Mouse (Mus musculus): ENCODE results near the gene Smtnl1. TPM values are rescaled to one million over a fixed set of nuclear protein-coding genes. Genes with fewer than 3 reads are reported as not detected.

Gene Smtnl1
- polyA plus RNA-seq, 1 experiment from 2014 or later, result 0.11 TPM

- DNase-seq (ENCODE audit: low spot score), result no peak
- H3K27ac ChIP-seq (replicated peaks; ENCODE audit: low read depth, low read length), result no peak overlapping the region
- 81% methylated on average over 6 of the region's 6 CpGs for WGBS
- H3K9ac ChIP-seq (replicated peaks; ENCODE audit: low read length), result no peak overlapping the region
- no peak overlapping the region for H3K4me2 ChIP-seq (ENCODE audit: low read depth, low read length)
- peaks cover 3% of the 10 kb centered on the region; the same call in 1 of the 2 replicates for H3K4me1 ChIP-seq (ENCODE audit: control insufficient read depth, insufficient read depth, low read length)
- H3K9me3 ChIP-seq (replicated peaks; ENCODE audit: control insufficient read depth, low read length), result no peaks in the 10 kb centered on the region
- ATAC-seq (replicated peaks; ENCODE audit: insufficient number of reproducible peaks, low FRiP score, low TSS enrichment, low read depth), result no peak
- no peak overlapping the region for H3K4me3 ChIP-seq (ENCODE audit: low read depth, low read length)
- H3K36me3 ChIP-seq (replicated peaks; ENCODE audit: control insufficient read depth, insufficient read depth, low read depth, low read length), result no peaks in the 10 kb centered on the region
- H3K27me3 ChIP-seq (ENCODE audit: control insufficient read depth, insufficient read depth, low read length), result no peaks in the 10 kb centered on the region
These were observed 52.0 kb downstream of the Smtnl1 start for GRCm38 (mm10) chr2:84770501-84770900.

GRCm38 (mm10) chr2:84762818-84763217 lies 59.6 kb downstream of the Smtnl1 start:
- Histone ChIP-seq H3K4me2 (ENCODE audit: low read depth, low read length) (no peak overlapping the region), H3K4me1 (ENCODE audit: control insufficient read depth, insufficient read depth, low read length) (no peaks in the 10 kb centered on the region), H3K27me3 (ENCODE audit: control insufficient read depth, insufficient read depth, low read length) (no peaks in the 10 kb centered on the region), H3K9me3 (replicated peaks; ENCODE audit: control insufficient read depth, low read length) (no peaks in the 10 kb centered on the region), H3K4me3 (ENCODE audit: low read depth, low read length) (no peak overlapping the region), H3K9ac (replicated peaks; ENCODE audit: low read length) (no peak overlapping the region), H3K36me3 (replicated peaks; ENCODE audit: control insufficient read depth, insufficient read depth, low read depth, low read length) (no peaks in the 10 kb centered on the region), H3K27ac (replicated peaks; ENCODE audit: low read depth, low read length) (no peak overlapping the region)
- ATAC-seq (replicated peaks; ENCODE audit: insufficient number of reproducible peaks, low FRiP score, low TSS enrichment, low read depth), result no peak
- no peak for DNase-seq (ENCODE audit: low spot score)
- WGBS, result 80% methylated on average over 1 of the region's 1 CpGs

DNA sequence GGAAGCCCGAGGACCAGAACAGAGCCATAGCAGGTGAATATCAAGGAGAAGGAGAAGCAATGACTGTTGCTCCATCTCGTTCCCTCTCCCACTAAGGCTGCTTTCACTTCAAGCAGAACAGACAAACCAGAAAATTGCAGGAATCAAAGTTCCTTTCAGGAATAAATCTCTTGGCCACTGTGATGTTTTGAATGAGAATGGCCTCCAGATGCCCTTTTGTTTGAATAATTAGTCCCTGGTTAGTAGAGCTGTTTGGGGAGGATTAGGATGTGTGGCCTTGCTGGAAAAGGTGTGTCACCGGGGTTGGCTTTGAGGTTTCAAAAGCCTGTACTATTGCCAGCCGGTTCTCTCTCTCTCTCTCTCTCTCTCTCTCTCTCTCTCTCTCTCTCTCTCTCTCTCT lies 60.2 kb downstream of the Smtnl1 start:
- Histone ChIP-seq H3K9me3 (replicated peaks; ENCODE audit: control insufficient read depth, low read length) (no peaks in the 10 kb centered on the region), H3K27me3 (ENCODE audit: control insufficient read depth, insufficient read depth, low read length) (no peaks in the 10 kb centered on the region), H3K9ac (replicated peaks; ENCODE audit: low read length) (no peak overlapping the region), H3K4me2 (ENCODE audit: low read depth, low read length) (no peak overlapping the region), H3K4me1 (ENCODE audit: control insufficient read depth, insufficient read depth, low read length) (no peaks in the 10 kb centered on the region), H3K4me3 (ENCODE audit: low read depth, low read length) (no peak overlapping the region), H3K27ac (replicated peaks; ENCODE audit: low read depth, low read length) (no peak overlapping the region), H3K36me3 (replicated peaks; ENCODE audit: control insufficient read depth, insufficient read depth, low read depth, low read length) (no peaks in the 10 kb centered on the region)
- ATAC-seq (replicated peaks; ENCODE audit: insufficient number of reproducible peaks, low FRiP score, low TSS enrichment, low read depth) (no peak), DNase-seq (ENCODE audit: low spot score) (no peak)
- 42% methylated on average over 4 of the region's 4 CpGs for WGBS

DNA sequence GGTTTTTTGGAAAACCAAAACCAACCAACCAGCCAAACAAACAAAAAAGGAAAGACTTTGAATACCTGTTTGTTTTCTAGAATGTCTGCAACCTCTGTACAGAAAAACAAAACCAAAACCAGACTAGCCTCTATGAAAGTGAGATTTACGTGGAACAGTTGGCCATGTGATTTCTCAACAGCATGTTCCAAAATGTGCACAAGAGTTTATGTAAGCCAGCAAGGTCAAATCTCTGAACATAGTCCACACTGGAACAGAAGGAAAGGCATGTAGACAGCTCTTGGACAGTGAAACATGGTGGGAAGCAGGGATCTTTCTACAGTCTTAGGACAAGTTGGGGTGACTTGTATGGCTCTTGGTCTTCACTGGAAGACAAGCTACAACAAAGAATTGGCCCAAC lies 60.6 kb downstream of the Smtnl1 start:
- Histone ChIP-seq H3K9me3 (replicated peaks; ENCODE audit: control insufficient read depth, low read length) (no peaks in the 10 kb centered on the region), H3K27me3 (ENCODE audit: control insufficient read depth, insufficient read depth, low read length) (no peaks in the 10 kb centered on the region), H3K4me3 (ENCODE audit: low read depth, low read length) (no peak overlapping the region), H3K36me3 (replicated peaks; ENCODE audit: control insufficient read depth, insufficient read depth, low read depth, low read length) (no peaks in the 10 kb centered on the region), H3K4me1 (ENCODE audit: control insufficient read depth, insufficient read depth, low read length) (no peaks in the 10 kb centered on the region), H3K27ac (replicated peaks; ENCODE audit: low read depth, low read length) (no peak overlapping the region), H3K4me2 (ENCODE audit: low read depth, low read length) (no peak overlapping the region), H3K9ac (replicated peaks; ENCODE audit: low read length) (no peak overlapping the region)
- DNase-seq (ENCODE audit: low spot score), result no peak
- no peak for ATAC-seq (replicated peaks; ENCODE audit: insufficient number of reproducible peaks, low FRiP score, low TSS enrichment, low read depth)
- 84% methylated on average over 1 of the region's 1 CpGs for WGBS

DNA sequence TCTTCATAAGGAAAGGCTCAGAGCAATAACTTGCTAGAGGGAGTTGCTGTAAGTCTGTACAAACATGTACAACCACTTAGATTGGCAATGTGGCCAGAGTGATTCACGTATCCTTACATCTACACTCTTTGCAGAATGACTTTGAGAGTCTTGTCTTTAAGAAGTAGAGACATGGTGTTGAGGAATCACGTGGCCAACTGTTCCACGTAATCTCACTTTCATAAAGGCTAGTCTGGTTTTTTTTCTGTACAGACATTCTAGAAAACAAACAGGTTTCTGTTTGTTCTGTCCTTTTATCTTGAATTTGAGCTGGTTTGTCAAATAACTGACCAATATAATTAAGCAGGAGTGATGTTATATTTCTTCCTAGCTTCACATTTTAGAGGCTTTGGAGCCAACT lies 61.1 kb downstream of the Smtnl1 start:
- WGBS, result 83% methylated on average over 3 of the region's 3 CpGs
- Histone ChIP-seq H3K4me3 (ENCODE audit: low read depth, low read length) (no peak overlapping the region), H3K36me3 (replicated peaks; ENCODE audit: control insufficient read depth, insufficient read depth, low read depth, low read length) (no peaks in the 10 kb centered on the region), H3K4me1 (ENCODE audit: control insufficient read depth, insufficient read depth, low read length) (no peaks in the 10 kb centered on the region), H3K9me3 (replicated peaks; ENCODE audit: control insufficient read depth, low read length) (no peaks in the 10 kb centered on the region), H3K4me2 (ENCODE audit: low read depth, low read length) (no peak overlapping the region), H3K27me3 (ENCODE audit: control insufficient read depth, insufficient read depth, low read length) (no peaks in the 10 kb centered on the region), H3K9ac (replicated peaks; ENCODE audit: low read length) (no peak overlapping the region), H3K27ac (replicated peaks; ENCODE audit: low read depth, low read length) (no peak overlapping the region)
- ATAC-seq (replicated peaks; ENCODE audit: insufficient number of reproducible peaks, low FRiP score, low TSS enrichment, low read depth) (no peak), DNase-seq (ENCODE audit: low spot score) (no peak)

Other genes with a start within 250 kb of the Smtnl1 start
- 39.3 and 40.6 TPM in 2 replicates for gene Ctnnd1, start 171.9 kb downstream of the Smtnl1 start, polyA plus RNA-seq (2014; fragmentation: Nextera tagmentation; extraction: Ambion mirVana)
- gene Btbd18, start 163.6 kb downstream of the Smtnl1 start, polyA plus RNA-seq (2014; fragmentation: Nextera tagmentation; extraction: Ambion mirVana), result 0.07 TPM in 2 replicates
- gene Selenoh, start 151.9 kb downstream of the Smtnl1 start, polyA plus RNA-seq (2014; fragmentation: Nextera tagmentation; extraction: Ambion mirVana), result 446 and 475 TPM in 2 replicates
- not detected in 2 replicates for gene Gm28635, start 144.6 kb downstream of the Smtnl1 start, polyA plus RNA-seq (2014; fragmentation: Nextera tagmentation; extraction: Ambion mirVana)
- gene Med19, start 144.2 kb downstream of the Smtnl1 start, polyA plus RNA-seq (2014; fragmentation: Nextera tagmentation; extraction: Ambion mirVana), result 62.1 and 68.2 TPM in 2 replicates
- gene Tmx2, start 143.5 kb downstream of the Smtnl1 start, polyA plus RNA-seq (2014; fragmentation: Nextera tagmentation; extraction: Ambion mirVana), result 150 and 152 TPM in 2 replicates
- gene Zdhhc5, start 107.5 kb downstream of the Smtnl1 start, polyA plus RNA-seq (2014; fragmentation: Nextera tagmentation; extraction: Ambion mirVana), result 25.4 and 25.5 TPM in 2 replicates
- gene Clp1, start 95.3 kb downstream of the Smtnl1 start, polyA plus RNA-seq (2014; fragmentation: Nextera tagmentation; extraction: Ambion mirVana), result 58.5 and 61.1 TPM in 2 replicates
- gene Ypel4, start 88.6 kb downstream of the Smtnl1 start, polyA plus RNA-seq (2014; fragmentation: Nextera tagmentation; extraction: Ambion mirVana), result 6.2 and 6.6 TPM in 2 replicates
- gene Gm19426, start 79.0 kb downstream of the Smtnl1 start, polyA plus RNA-seq (2014; fragmentation: Nextera tagmentation; extraction: Ambion mirVana), result 5.9 and 6.4 TPM in 2 replicates
- 21.0 and 22.4 TPM in 2 replicates for gene Serping1, start 47.2 kb downstream of the Smtnl1 start, polyA plus RNA-seq (2014; fragmentation: Nextera tagmentation; extraction: Ambion mirVana)
- gene Ube2l6, start 23.8 kb downstream of the Smtnl1 start, polyA plus RNA-seq (2014; fragmentation: Nextera tagmentation; extraction: Ambion mirVana), result 30.6 and 36.1 TPM in 2 replicates
- gene Timm10, start 4.3 kb upstream of the Smtnl1 start, polyA plus RNA-seq (2014; fragmentation: Nextera tagmentation; extraction: Ambion mirVana), result 45.9 and 50.0 TPM in 2 replicates
- 23.1 and 28.0 TPM in 2 replicates for gene Slc43a1, start 16.2 kb upstream of the Smtnl1 start, polyA plus RNA-seq (2014; fragmentation: Nextera tagmentation; extraction: Ambion mirVana)
- 2.4 and 3.2 TPM in 2 replicates for gene Rtn4rl2, start 64.1 kb upstream of the Smtnl1 start, polyA plus RNA-seq (2014; fragmentation: Nextera tagmentation; extraction: Ambion mirVana)
- 37.2 and 38.9 TPM in 2 replicates for gene Slc43a3, start 113.9 kb upstream of the Smtnl1 start, polyA plus RNA-seq (2014; fragmentation: Nextera tagmentation; extraction: Ambion mirVana)
- gene Prg2, start 157.8 kb upstream of the Smtnl1 start, polyA plus RNA-seq (2014; fragmentation: Nextera tagmentation; extraction: Ambion mirVana), result 0.60 and 0.78 TPM in 2 replicates
- not detected in 2 replicates for gene Prg3, start 165.6 kb upstream of the Smtnl1 start, polyA plus RNA-seq (2014; fragmentation: Nextera tagmentation; extraction: Ambion mirVana)
- gene Ssrp1, start 214.6 kb upstream of the Smtnl1 start, polyA plus RNA-seq (2014; fragmentation: Nextera tagmentation; extraction: Ambion mirVana), result 409 TPM in 2 replicates
- 6.2 and 8.4 TPM in 2 replicates for gene P2rx3, start 214.8 kb upstream of the Smtnl1 start, polyA plus RNA-seq (2014; fragmentation: Nextera tagmentation; extraction: Ambion mirVana)
- 9.3 and 12.2 TPM in 2 replicates for gene Tnks1bp1, start 225.4 kb upstream of the Smtnl1 start, polyA plus RNA-seq (2014; fragmentation: Nextera tagmentation; extraction: Ambion mirVana)

Data from embryonic facial prominence, embryonic 11.5 days (tissue).